Mouse (Mus musculus) layer of hippocampus, postnatal 14 days (tissue): ENCODE results near the gene Nt5c1a. TPM values are rescaled to one million over a fixed set of nuclear protein-coding genes. Genes with fewer than 3 reads are reported as not detected.

Experiments used
- DNase-seq, 2 experiments: peaks; one replicate each; pipeline ENCODE4 v3.0.0; 2021 to 2022; ENCODE audit warnings: low spot score in 2 of 2, mixed read lengths in 1 of 2
- total RNA-seq, 2 experiments: library from RNA; stranded (reverse); gene quantifications; 2 replicates each; pipeline ENCODE4 v1.2.3; 2021

Gene Nt5c1a
- total RNA-seq, 2 experiments from 2014 or later, result 9.3 to 9.8 TPM

- no peak for DNase-seq
Observed at GRCm38 (mm10) chr4:123246651-123247050, 45.3 kb downstream of the Nt5c1a start.

- DNase-seq, result no peak
Observed at GRCm38 (mm10) chr4:123247147-123247880, 46.0 kb downstream of the Nt5c1a start.

- DNase-seq, result peak; percentile 68 to 90
Observed at GRCm38 (mm10) chr4:123248971-123249567, 47.8 kb downstream of the Nt5c1a start.

GRCm38 (mm10) chr4:123252214-123252613, 50.9 kb downstream of the Nt5c1a start:
- DNase-seq, result peak in 1 of 2 experiments; percentile 37

- DNase-seq, result peak in 1 of 2 experiments; percentile 77
Observed at GRCm38 (mm10) chr4:123254617-123255016, 53.3 kb downstream of the Nt5c1a start.

GRCm38 (mm10) chr4:123260071-123260746, 58.9 kb downstream of the Nt5c1a start:
- DNase-seq, result no peak

GRCm38 (mm10) chr4:123261721-123262401, 60.6 kb downstream of the Nt5c1a start, which contains the start of gene Pabpc4:
Gene Pabpc4, plus strand, starts transcription at chr4:123262351.
- DNase-seq, result no peak

Other genes starting within 250 kb of the Nt5c1a start
- 10 to 100 TPM; 71.2 to 86.1 TPM for gene Mfsd2a, start 240.3 kb upstream of the Nt5c1a start, total RNA-seq
- gene Mycl, start 205.9 kb upstream of the Nt5c1a start, total RNA-seq, result 10 to 100 TPM; 41.7 to 47.2 TPM
- gene Trit1, start 184.9 kb upstream of the Nt5c1a start, total RNA-seq, result 10 to 100 TPM; 25.2 to 27.6 TPM
- gene Bmp8b, start 96.3 kb upstream of the Nt5c1a start, total RNA-seq, result under 1 TPM; 0.62 to 0.86 TPM
- gene Oxct2b, start 85.2 kb upstream of the Nt5c1a start, total RNA-seq, result under 1 TPM; 0.30 to 0.38 TPM
- 10 to 100 TPM; 17.5 to 21.5 TPM for gene Ppie, start 61.6 kb upstream of the Nt5c1a start, total RNA-seq
- gene Hpcal4, start 18.3 kb upstream of the Nt5c1a start, total RNA-seq, result 100 to 1,000 TPM; 331 to 338 TPM
- gene Heyl, start 32.1 kb downstream of the Nt5c1a start, total RNA-seq, result 1 to 10 TPM; 6.7 to 7.7 TPM
- 10 to 100 TPM; 39.4 to 45.7 TPM for gene Pabpc4, start 60.8 kb downstream of the Nt5c1a start, total RNA-seq
- gene Oxct2a, start 122.1 kb downstream of the Nt5c1a start, total RNA-seq, result under 1 TPM in 1 of 2 experiments, not detected in 1; 0.18 TPM
- gene Bmp8a, start 141.7 kb downstream of the Nt5c1a start, total RNA-seq, result not detected